Mouse (Mus musculus) kidney, adult 10 weeks (tissue): Measurements from ENCODE around the gene Ccdc88c. TPM values are rescaled to one million over a fixed set of nuclear protein-coding genes. Genes with fewer than 3 reads are reported as not detected.

Experiments
- polyA plus RNA-seq: library from polyadenylated mRNA; stranded (reverse); fragments of 350-450 nt; fragmentation: Illumina TruSeq; extraction: RNeasy Lipid Tissue Mini Kit (QIAGEN cat#74804); gene quantifications from one replicate; pipeline ENCODE4 v1.2.3, GENCODE M21; 2014; ENCODE audit warnings: low read depth, low replicate concordance

The Ccdc88c gene
- polyA plus RNA-seq = 2.3 TPM

GRCm38 (mm10) chr12:101028954-101029731 is at the start of gene Ccdc88c:
Ccdc88c (minus strand) TSS chr12:101029056.

GRCm38 (mm10) chr12:100907598-100908297 is 121.1 kb downstream of the Ccdc88c start, which contains the start of gene Gpr68:
Gpr68 (minus strand) TSS chr12:100908198.

Other genes starting within 250 kb of the Ccdc88c start
- gene Dglucy, start 250.0 kb downstream of the Ccdc88c start, polyA plus RNA-seq = 41.2 TPM
- 0.16 TPM for gene Gpr68, start 120.9 kb downstream of the Ccdc88c start, polyA plus RNA-seq
- gene Ppp4r3a, start 54.6 kb upstream of the Ccdc88c start, polyA plus RNA-seq = 112 TPM